Mouse (Mus musculus): ENCODE measurements around the gene Tor1aip2. TPM values are rescaled to one million over a fixed set of nuclear protein-coding genes. Genes with fewer than 3 reads are reported as not detected.

Tor1aip2 gene
- total and polyA plus RNA-seq, 3 experiments, result 17.5 to 171 (median 115) TPM

DNA sequence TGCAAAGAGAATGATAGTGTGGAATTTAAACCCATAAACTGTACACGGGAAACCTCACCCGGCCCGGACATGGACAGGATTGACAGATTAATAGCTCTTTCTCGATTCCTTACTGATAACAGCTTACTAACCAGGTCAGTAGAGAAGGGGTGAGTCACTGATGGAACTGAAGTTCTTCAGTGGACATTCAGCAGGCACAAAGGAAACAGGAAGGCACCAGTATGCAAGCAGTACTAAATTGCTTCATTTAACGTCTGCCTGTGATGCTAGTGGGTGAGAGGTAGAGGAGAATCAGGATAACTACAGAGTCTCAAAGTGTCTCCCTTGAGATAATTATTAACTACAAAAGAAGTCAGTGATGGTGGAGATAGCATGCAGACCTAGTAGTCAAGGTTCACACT lies 9.0 kb downstream of the Tor1aip2 start:
- Histone ChIP-seq H3K36me3 (replicated peaks) (peaks cover 66% of the 10 kb centered on the region), H3K4me3 (ENCODE audit: low read depth, low read length) (no peak overlapping the region), H3K27me3 (ENCODE audit: insufficient read depth, low read length) (no peaks in the 10 kb centered on the region), H3K9me3 (replicated peaks) (no peaks in the 10 kb centered on the region), H3K4me1 (ENCODE audit: insufficient read depth, low read depth, low read length) (peaks cover 55% of the 10 kb centered on the region)
- no peak for ATAC-seq (ENCODE audit: extremely low read depth, insufficient number of reproducible peaks, low FRiP score, poor library complexity, severe bottlenecking)
- no peak for DNase-seq (ENCODE audit: low spot score)
- TF ChIP-seq POLR2AphosphoS5 (IDR thresholded peaks at IDR 0.05; ENCODE audit: insufficient replicate concordance, low read depth, low read length) (no peak), CTCF (IDR thresholded peaks at IDR 0.05; ENCODE audit: low read depth, low read length) (no peak), GATA2 (IDR thresholded peaks at IDR 0.05; ENCODE audit: borderline replicate concordance, low read depth, low read length) (no peak), TAL1 (conservative IDR thresholded peaks at IDR 0.05; ENCODE audit: low read depth, low read length) (no peak), GATA1 (IDR thresholded peaks at IDR 0.05; ENCODE audit: borderline replicate concordance, low read length) (no peak)

DNA sequence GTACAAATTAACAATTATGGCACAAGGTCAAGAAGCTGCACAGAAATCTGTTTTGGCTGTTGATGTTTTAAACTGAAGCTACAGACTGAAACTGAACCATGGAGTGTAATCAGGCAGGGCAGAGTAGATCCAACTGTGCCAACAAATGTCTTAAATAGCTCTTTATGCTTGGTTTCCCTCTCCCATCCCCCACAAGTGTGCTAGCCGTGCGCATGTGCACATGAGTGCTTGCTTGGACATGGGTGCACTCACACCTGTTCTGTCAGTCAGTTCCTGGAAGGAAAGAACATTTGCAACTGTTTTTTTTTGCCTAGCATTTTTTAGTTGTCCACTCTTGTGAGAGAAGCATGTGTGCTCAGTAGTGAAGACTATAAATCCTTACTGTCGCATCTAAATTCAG lies 11.5 kb downstream of the Tor1aip2 start:
- TF ChIP-seq GATA2 (IDR thresholded peaks at IDR 0.05; ENCODE audit: borderline replicate concordance, low read depth, low read length) (no peak), POLR2AphosphoS5 (IDR thresholded peaks at IDR 0.05; ENCODE audit: insufficient replicate concordance, low read depth, low read length) (no peak), CTCF (IDR thresholded peaks at IDR 0.05; ENCODE audit: low read depth, low read length) (no peak), GATA1 (IDR thresholded peaks at IDR 0.05; ENCODE audit: borderline replicate concordance, low read length) (no peak), TAL1 (conservative IDR thresholded peaks at IDR 0.05; ENCODE audit: low read depth, low read length) (no peak)
- Histone ChIP-seq H3K36me3 (replicated peaks) (peaks cover 91% of the 10 kb centered on the region), H3K4me1 (ENCODE audit: insufficient read depth, low read depth, low read length) (peaks cover 44% of the 10 kb centered on the region), H3K9me3 (replicated peaks) (no peaks in the 10 kb centered on the region), H3K4me3 (ENCODE audit: low read depth, low read length) (no peak overlapping the region), H3K27me3 (ENCODE audit: insufficient read depth, low read length) (no peaks in the 10 kb centered on the region)
- ATAC-seq (ENCODE audit: extremely low read depth, insufficient number of reproducible peaks, low FRiP score, poor library complexity, severe bottlenecking) (no peak), DNase-seq (ENCODE audit: low spot score) (no peak)

DNA sequence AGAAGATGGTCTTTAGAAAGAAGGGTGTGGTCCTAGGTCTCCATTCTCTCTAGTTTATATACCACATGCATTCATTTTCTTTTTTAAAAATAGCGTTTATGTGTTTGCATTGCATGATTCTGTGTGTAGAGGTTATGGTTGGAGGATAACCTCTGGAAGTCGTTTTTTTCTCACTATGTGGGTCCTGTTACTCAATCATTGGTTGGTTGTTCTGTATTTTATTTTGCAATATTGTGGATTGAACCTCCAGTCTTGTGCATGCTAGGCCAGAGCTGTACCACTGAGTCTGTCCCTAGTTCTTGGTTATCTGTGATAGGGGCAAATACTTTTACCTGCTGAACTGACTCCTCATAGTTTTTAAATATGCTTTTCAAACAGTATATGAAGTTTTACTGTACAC lies 23.0 kb downstream of the Tor1aip2 start:
- Histone ChIP-seq H3K9me3 (replicated peaks) (no peaks in the 10 kb centered on the region), H3K4me1 (ENCODE audit: insufficient read depth, low read depth, low read length) (peaks cover 13% of the 10 kb centered on the region; the same call in 1 of the 2 replicates), H3K27me3 (ENCODE audit: insufficient read depth, low read length) (no peaks in the 10 kb centered on the region), H3K4me3 (ENCODE audit: low read depth, low read length) (no peak overlapping the region), H3K36me3 (replicated peaks) (peaks cover 87% of the 10 kb centered on the region)
- ATAC-seq (ENCODE audit: extremely low read depth, insufficient number of reproducible peaks, low FRiP score, poor library complexity, severe bottlenecking) (no peak), DNase-seq (ENCODE audit: low spot score) (no peak)
- TF ChIP-seq GATA1 (IDR thresholded peaks at IDR 0.05; ENCODE audit: borderline replicate concordance, low read length), result no peak

DNA sequence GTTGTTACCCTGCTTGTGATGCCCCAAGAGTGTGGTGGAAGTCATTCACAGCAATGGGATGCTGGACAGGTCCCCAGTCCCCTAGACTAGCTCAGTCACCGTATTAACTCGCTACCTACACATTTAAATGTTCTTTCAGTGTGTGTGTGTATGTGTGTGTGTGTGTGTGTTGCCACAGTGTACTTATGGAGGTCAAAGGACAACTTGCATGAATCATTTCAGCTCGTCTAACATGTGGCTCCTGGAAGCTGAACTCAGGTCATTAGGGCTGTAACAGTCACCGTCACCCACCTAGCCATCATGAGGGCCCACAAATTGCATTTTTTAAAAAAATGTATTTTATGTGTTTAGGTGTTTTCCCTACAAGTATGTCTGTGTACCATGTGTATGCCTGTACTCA lies 27.0 kb downstream of the Tor1aip2 start:
- peaks cover 87% of the 10 kb centered on the region for H3K36me3 ChIP-seq (replicated peaks)
- H3K4me1 ChIP-seq (ENCODE audit: insufficient read depth, low read depth, low read length), result peaks cover 10% of the 10 kb centered on the region; the same call in 1 of the 2 replicates
- DNase-seq (ENCODE audit: low spot score) (no peak), ATAC-seq (ENCODE audit: extremely low read depth, insufficient number of reproducible peaks, low FRiP score, poor library complexity, severe bottlenecking) (no peak)
- H3K9me3 ChIP-seq (replicated peaks), result no peaks in the 10 kb centered on the region
- TF ChIP-seq POLR2AphosphoS5 (IDR thresholded peaks at IDR 0.05; ENCODE audit: insufficient replicate concordance, low read depth, low read length) (no peak), CTCF (IDR thresholded peaks at IDR 0.05; ENCODE audit: low read depth, low read length) (no peak), GATA1 (IDR thresholded peaks at IDR 0.05; ENCODE audit: borderline replicate concordance, low read length) (no peak), GATA2 (IDR thresholded peaks at IDR 0.05; ENCODE audit: borderline replicate concordance, low read depth, low read length) (no peak), TAL1 (conservative IDR thresholded peaks at IDR 0.05; ENCODE audit: low read depth, low read length) (no peak)
- no peak overlapping the region for H3K4me3 ChIP-seq (ENCODE audit: low read depth, low read length)
- no peaks in the 10 kb centered on the region for H3K27me3 ChIP-seq (ENCODE audit: insufficient read depth, low read length)

DNA sequence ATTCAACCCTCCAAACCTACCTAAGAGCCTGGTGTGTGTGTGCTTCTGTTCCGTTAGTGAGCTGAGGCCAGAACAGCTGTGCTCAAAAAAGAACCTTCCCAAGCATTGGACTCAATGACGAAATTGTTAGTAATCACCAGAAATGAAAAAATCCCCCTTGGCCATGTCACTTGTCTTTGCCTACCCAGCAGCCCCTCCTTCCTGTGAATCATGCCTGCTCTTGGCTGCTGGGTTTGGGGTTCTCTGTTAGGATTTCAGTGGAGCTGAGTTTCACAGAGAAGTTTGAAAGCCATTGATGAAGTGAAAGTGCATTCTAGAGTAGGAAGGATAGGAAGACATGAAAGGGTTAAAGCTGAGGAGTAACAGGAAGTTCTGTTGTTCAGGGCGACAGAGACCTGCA lies 30.9 kb downstream of the Tor1aip2 start:
- DNase-seq (ENCODE audit: low spot score), result no peak
- Histone ChIP-seq H3K4me1 (ENCODE audit: insufficient read depth, low read depth, low read length) (peaks cover 2% of the 10 kb centered on the region; the same call in 1 of the 2 replicates), H3K27me3 (ENCODE audit: insufficient read depth, low read length) (no peaks in the 10 kb centered on the region), H3K36me3 (replicated peaks) (peaks cover 72% of the 10 kb centered on the region), H3K4me3 (ENCODE audit: low read depth, low read length) (no peak overlapping the region), H3K9me3 (replicated peaks) (no peaks in the 10 kb centered on the region)
- no peak for TF ChIP-seq GATA2 (IDR thresholded peaks at IDR 0.05; ENCODE audit: borderline replicate concordance, low read depth, low read length)
- TF ChIP-seq CTCF (IDR thresholded peaks at IDR 0.05; ENCODE audit: low read depth, low read length), result no peak
- TF ChIP-seq TAL1 (conservative IDR thresholded peaks at IDR 0.05; ENCODE audit: low read depth, low read length), result no peak
- no peak for TF ChIP-seq GATA1 (IDR thresholded peaks at IDR 0.05; ENCODE audit: borderline replicate concordance, low read length)
- no peak for TF ChIP-seq POLR2AphosphoS5 (IDR thresholded peaks at IDR 0.05; ENCODE audit: insufficient replicate concordance, low read depth, low read length)
- ATAC-seq (ENCODE audit: extremely low read depth, insufficient number of reproducible peaks, low FRiP score, poor library complexity, severe bottlenecking), result no peak

DNA sequence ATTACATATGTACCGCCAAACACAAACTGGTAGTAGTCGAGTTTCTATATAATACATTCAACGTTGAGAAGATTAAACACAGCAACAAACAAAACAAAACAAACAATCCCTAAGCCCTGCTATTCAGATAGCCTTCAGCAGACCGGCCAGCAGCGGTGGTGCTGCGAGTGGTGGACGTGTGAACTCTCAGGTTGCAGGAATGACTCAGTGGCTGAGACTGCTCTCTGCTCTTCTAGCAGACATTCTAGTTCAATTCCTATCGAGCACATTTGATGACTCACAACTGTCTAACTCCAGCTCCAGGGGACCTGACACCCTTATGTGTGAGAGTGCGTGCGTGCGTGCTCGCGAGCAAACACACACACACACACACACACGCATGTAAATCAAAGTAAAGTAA lies 34.9 kb downstream of the Tor1aip2 start:
- Histone ChIP-seq H3K4me3 (ENCODE audit: low read depth, low read length) (no peak overlapping the region), H3K9me3 (replicated peaks) (no peaks in the 10 kb centered on the region), H3K4me1 (ENCODE audit: insufficient read depth, low read depth, low read length) (peaks cover 7% of the 10 kb centered on the region), H3K36me3 (replicated peaks) (peaks cover 36% of the 10 kb centered on the region), H3K27me3 (ENCODE audit: insufficient read depth, low read length) (peaks cover 6% of the 10 kb centered on the region)
- no peak for DNase-seq (ENCODE audit: low spot score)
- ATAC-seq (ENCODE audit: extremely low read depth, insufficient number of reproducible peaks, low FRiP score, poor library complexity, severe bottlenecking), result no peak
- TF ChIP-seq POLR2AphosphoS5 (IDR thresholded peaks at IDR 0.05; ENCODE audit: insufficient replicate concordance, low read depth, low read length) (no peak), CTCF (IDR thresholded peaks at IDR 0.05; ENCODE audit: low read depth, low read length) (no peak), TAL1 (conservative IDR thresholded peaks at IDR 0.05; ENCODE audit: low read depth, low read length) (no peak), GATA1 (IDR thresholded peaks at IDR 0.05; ENCODE audit: borderline replicate concordance, low read length) (no peak), GATA2 (IDR thresholded peaks at IDR 0.05; ENCODE audit: borderline replicate concordance, low read depth, low read length) (no peak)
